Mouse (Mus musculus) cerebellum, adult 2 months (tissue): Measurements from ENCODE around the gene Ehmt1. TPM values are rescaled to one million over a fixed set of nuclear protein-coding genes. Genes with fewer than 3 reads are reported as not detected.

Source experiments
- DNase-seq, 2 experiments: peaks; one replicate each; pipeline ENCODE4 v3.0.0; 2021
- H3K27ac ChIP-seq: fragments of 200-500 bp; 2 replicates; pipeline ENCODE4 v1.5.1; 2012; ENCODE audit warnings: low read length, control low read depth, inconsistent platforms; ENCODE audit not compliant: insufficient read depth
- H3K27me3 ChIP-seq: fragments of 200-500 bp; 2 replicates; pipeline ENCODE4 v1.6.1; 2012; ENCODE audit warnings: inconsistent platforms, mild to moderate bottlenecking, low read length, moderate library complexity; ENCODE audit not compliant: control insufficient read depth, insufficient read depth
- H3K4me1 ChIP-seq: fragments of 200-500 bp; 2 replicates; pipeline ENCODE4 v1.6.1; 2011; ENCODE audit warnings: low read length; ENCODE audit not compliant: control insufficient read depth, insufficient read depth
- H3K4me3 ChIP-seq: fragments of 200-500 bp; replicated peaks from 2 replicates; pipeline ENCODE3; 2011; ENCODE audit warnings: mild to moderate bottlenecking, low read depth, low read length, control low read depth; ENCODE audit not compliant: insufficient read depth
- CTCF ChIP-seq: fragments of 200-500 bp; IDR thresholded peaks from 2 replicates; pipeline ENCODE4 v1.5.1; 2011; ENCODE audit warnings: low read depth, mild to moderate bottlenecking, control low read depth, low read length, moderate library complexity, borderline replicate concordance; ENCODE audit not compliant: insufficient read depth
- POLR2A ChIP-seq: fragments of 200-500 bp; IDR thresholded peaks from 2 replicates; pipeline ENCODE4 v1.6.1; 2011; ENCODE audit warnings: low read length, control low read depth, borderline replicate concordance; ENCODE audit not compliant: insufficient read depth
- WGBS: fragments of 180-500 bp; shearing (Covaris S2); methylation state at CpG from one replicate; pipeline ENCODE4 v1.1.7; 2018; 5-methylcytosine and 5-hydroxymethylcytosine counted together
- polyA plus RNA-seq: library from polyadenylated mRNA; depleted of rRNA; stranded (reverse); fragments of >200 nt; gene quantifications from 2 replicates; pipeline ENCODE4 v1.2.3, GENCODE M21; 2012

Gene Ehmt1
- polyA plus RNA-seq, 1 experiment = 63.9 TPM

- Histone ChIP-seq H3K4me3 (no peak overlapping the region), H3K4me1 (no peaks in the 10 kb centered on the region), H3K27ac (no peak overlapping the region), H3K27me3 (no peaks in the 10 kb centered on the region)
- WGBS = 26% methylated on average over 5 of the region's 5 CpGs
- no peak for DNase-seq
- TF ChIP-seq CTCF (no peak), POLR2A (no peak)
These were observed 142.6 kb downstream of the Ehmt1 start for GRCm38 (mm10) chr2:24776831-24777230.

GRCm38 (mm10) chr2:24775951-24776587, 143.3 kb downstream of the Ehmt1 start:
- H3K27me3 ChIP-seq = no peaks in the 10 kb centered on the region
- 78% methylated on average over 11 of the region's 11 CpGs for WGBS
- no peaks in the 10 kb centered on the region for H3K4me1 ChIP-seq
- H3K4me3 ChIP-seq = no peak overlapping the region
- TF ChIP-seq CTCF (no peak), POLR2A (no peak)
- no peak for DNase-seq
- no peak overlapping the region for H3K27ac ChIP-seq

- Histone ChIP-seq H3K27me3 (no peaks in the 10 kb centered on the region), H3K4me1 (no peaks in the 10 kb centered on the region), H3K4me3 (no peak overlapping the region), H3K27ac (no peak overlapping the region)
- 60% methylated on average over 7 of the region's 7 CpGs for WGBS
- TF ChIP-seq CTCF = peak; percentile 19; the same call in 1 of the 2 replicates
- TF ChIP-seq POLR2A = no peak
- DNase-seq = no peak
These were observed 144.6 kb downstream of the Ehmt1 start for GRCm38 (mm10) chr2:24774832-24775231.

GRCm38 (mm10) chr2:24770861-24771260, 148.6 kb downstream of the Ehmt1 start:
- WGBS = 37% methylated on average over 4 of the region's 4 CpGs
- TF ChIP-seq CTCF (no peak), POLR2A (no peak)
- no peaks in the 10 kb centered on the region for H3K4me1 ChIP-seq
- H3K27me3 ChIP-seq = no peaks in the 10 kb centered on the region
- DNase-seq = no peak
- no peak overlapping the region for H3K27ac ChIP-seq
- no peak overlapping the region for H3K4me3 ChIP-seq

- DNase-seq = peak; percentile 94
- Histone ChIP-seq H3K27me3 (no peaks in the 10 kb centered on the region), H3K4me3 (peak within 1 kb of the TSS; percentile 68), H3K27ac (no peak within 1 kb of the TSS; the same call in 1 of the 2 replicates), H3K4me1 (peaks cover 5% of the 10 kb centered on the region; the same call in 1 of the 2 replicates)
- TF ChIP-seq CTCF (no peak), POLR2A (peak; percentile 90)
- WGBS = under 1% methylated on average over 42 of the region's 42 CpGs
These were observed 156.3 kb downstream of the Ehmt1 start, which contains the start of gene Cacna1b for GRCm38 (mm10) chr2:24763115-24763557. Gene Cacna1b (minus strand): TSS chr2:24763152.

- H3K27ac ChIP-seq = no peak overlapping the region; the same call in 1 of the 2 replicates
- H3K27me3 ChIP-seq = no peaks in the 10 kb centered on the region
- peak overlapping the region; percentile 68 for H3K4me3 ChIP-seq
- DNase-seq = peak in 1 of 2 experiments; percentile 67
- TF ChIP-seq CTCF = no peak
- no peak for TF ChIP-seq POLR2A
- WGBS = under 1% methylated on average over 52 of the region's 52 CpGs
- H3K4me1 ChIP-seq = peaks cover 5% of the 10 kb centered on the region; the same call in 1 of the 2 replicates
These were observed 156.9 kb downstream of the Ehmt1 start for GRCm38 (mm10) chr2:24762446-24762960.

GRCm38 (mm10) chr2:24761923-24762445, 157.4 kb downstream of the Ehmt1 start:
- Histone ChIP-seq H3K4me3 (peak overlapping the region; percentile 68), H3K27ac (no peak overlapping the region), H3K4me1 (peaks cover 5% of the 10 kb centered on the region; the same call in 1 of the 2 replicates), H3K27me3 (no peaks in the 10 kb centered on the region)
- no peak for TF ChIP-seq POLR2A
- TF ChIP-seq CTCF = no peak
- WGBS = under 1% methylated on average over 35 of the region's 35 CpGs
- peak; percentile 71 to 76 for DNase-seq
